Mouse (Mus musculus) kidney, adult 11 months (tissue): ENCODE results near the gene Scamp3.

Experiments used
- DNase-seq: peaks from one replicate; pipeline ENCODE4 v3.0.0; 2022

Scamp3 gene

GRCm38 (mm10) chr3:89163643-89164245 lies 13.5 kb upstream of the Scamp3 start:
- DNase-seq = no peak

GRCm38 (mm10) chr3:89164506-89165267 lies 12.6 kb upstream of the Scamp3 start, which contains the start of gene Clk2:
Clk2 (plus strand) TSS chr3:89164795.
- DNase-seq = peak; percentile 94

- no peak for DNase-seq
Measured at GRCm38 (mm10) chr3:89165268-89165870, 11.9 kb upstream of the Scamp3 start.

- no peak for DNase-seq
Measured at GRCm38 (mm10) chr3:89166945-89167344, 10.3 kb upstream of the Scamp3 start.

GRCm38 (mm10) chr3:89174844-89175243 lies 2.4 kb upstream of the Scamp3 start:
- no peak for DNase-seq

- no peak for DNase-seq
Measured at GRCm38 (mm10) chr3:89175544-89175943, 1.7 kb upstream of the Scamp3 start.

GRCm38 (mm10) chr3:89176421-89176820 lies 852 bp upstream of the Scamp3 start:
- DNase-seq = no peak

- no peak for DNase-seq
Measured at GRCm38 (mm10) chr3:89178107-89178385, 773 bp downstream of the Scamp3 start.

- DNase-seq = no peak
Measured at GRCm38 (mm10) chr3:89179056-89179455, 1.8 kb downstream of the Scamp3 start.

- no peak for DNase-seq
Measured at GRCm38 (mm10) chr3:89181749-89182500, 4.7 kb downstream of the Scamp3 start.

- no peak for DNase-seq
Measured at GRCm38 (mm10) chr3:89182531-89183057, 5.3 kb downstream of the Scamp3 start.

GRCm38 (mm10) chr3:89183058-89183958 lies 6.0 kb downstream of the Scamp3 start, which contains the start of gene Fam189b:
Fam189b (plus strand) TSS chr3:89183143.
- peak; percentile 82 for DNase-seq

- no peak for DNase-seq
Measured at GRCm38 (mm10) chr3:89183959-89184315, 6.7 kb downstream of the Scamp3 start.

GRCm38 (mm10) chr3:89187197-89187596 lies 9.9 kb downstream of the Scamp3 start:
- DNase-seq = no peak

GRCm38 (mm10) chr3:89187690-89188477 lies 10.6 kb downstream of the Scamp3 start:
- DNase-seq = no peak

GRCm38 (mm10) chr3:89188478-89188875 lies 11.2 kb downstream of the Scamp3 start:
- no peak for DNase-seq

- no peak for DNase-seq
Measured at GRCm38 (mm10) chr3:89190436-89190835, 13.2 kb downstream of the Scamp3 start.

GRCm38 (mm10) chr3:89193351-89193750 lies 16.1 kb downstream of the Scamp3 start:
- DNase-seq = no peak

GRCm38 (mm10) chr3:89193853-89194252 lies 16.6 kb downstream of the Scamp3 start:
- no peak for DNase-seq

- DNase-seq = peak; percentile 87
Measured at GRCm38 (mm10) chr3:89195979-89196877, 19.0 kb downstream of the Scamp3 start.
